Mouse (Mus musculus): Measurements from ENCODE around the gene Csrnp1. TPM values are rescaled to one million over a fixed set of nuclear protein-coding genes. Genes with fewer than 3 reads are reported as not detected.
A peak's percentile ranks its signal among the peaks of the same experiment; 100 is the strongest.

Gene Csrnp1
- polyA plus RNA-seq, 1 experiment: 9.2 TPM

DNA sequence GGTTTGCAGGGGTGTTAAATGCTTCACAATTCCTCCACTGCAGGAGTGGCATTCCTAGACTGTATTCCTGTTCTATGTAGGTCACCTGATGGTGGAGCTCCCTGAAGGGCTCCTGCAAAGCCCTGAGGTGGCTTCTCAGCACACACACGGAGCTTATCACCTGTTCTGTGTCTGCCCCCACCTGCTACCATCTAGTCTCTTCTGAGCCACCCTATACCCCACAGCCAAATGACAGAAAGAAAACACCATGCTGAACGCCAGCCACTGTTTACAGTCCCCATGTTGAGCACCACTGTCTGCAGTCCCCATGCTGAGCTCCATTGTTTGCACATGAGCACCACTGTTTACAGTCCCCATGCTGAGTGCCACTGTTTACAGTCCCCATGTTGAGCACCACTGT, 4.7 kb downstream of the Csrnp1 start:
- no peaks in the 10 kb centered on the region for H3K27me3 ChIP-seq (ENCODE audit: control insufficient read depth, insufficient read depth, insufficient read length)
- peaks cover 5% of the 10 kb centered on the region for H3K36me3 ChIP-seq (ENCODE audit: control insufficient read depth, insufficient read depth)
- H3K79me2 ChIP-seq (ENCODE audit: control insufficient read depth, insufficient read depth): peaks cover 39% of the 10 kb centered on the region
- H3ac ChIP-seq (ENCODE audit: control insufficient read depth, insufficient read length): no peak overlapping the region
- H3K4me2 ChIP-seq (ENCODE audit: low read depth): no peak overlapping the region
- no peak overlapping the region for H3K4me3 ChIP-seq
- TF ChIP-seq TCF3 (IDR thresholded peaks at IDR 0.05; ENCODE audit: insufficient read length, low read depth) (no peak), MAX (IDR thresholded peaks at IDR 0.05; ENCODE audit: low read depth) (no peak), USF1 (IDR thresholded peaks at IDR 0.05; ENCODE audit: low read depth) (no peak), E2F4 (IDR thresholded peaks at IDR 0.05; ENCODE audit: insufficient read depth) (no peak), REST (IDR thresholded peaks at IDR 0.05; ENCODE audit: insufficient read depth, insufficient read length) (no peak), CEBPB (IDR thresholded peaks at IDR 0.05; ENCODE audit: insufficient read depth, poor library complexity, severe bottlenecking) (no peak), TCF12 (IDR thresholded peaks at IDR 0.05; ENCODE audit: insufficient read depth, poor library complexity, severe bottlenecking) (no peak), POLR2A (IDR thresholded peaks at IDR 0.05; ENCODE audit: insufficient read length, low read depth) (no peak), MYOG (IDR thresholded peaks at IDR 0.05; ENCODE audit: control insufficient read depth in 1 of 3, insufficient read depth in 1 of 3, insufficient read length in 2 of 3, low read depth in 2 of 3) (no peak), MYOD1 (IDR thresholded peaks at IDR 0.05; ENCODE audit: control insufficient read depth in 1 of 3, insufficient read length in 2 of 3, low read depth in 2 of 3) (no peak), SRF (IDR thresholded peaks at IDR 0.05; ENCODE audit: control insufficient read depth, insufficient read length, low read depth) (no peak), POLR2AphosphoS2 (IDR thresholded peaks at IDR 0.05; ENCODE audit: insufficient read length, low read depth) (no peak)

DNA sequence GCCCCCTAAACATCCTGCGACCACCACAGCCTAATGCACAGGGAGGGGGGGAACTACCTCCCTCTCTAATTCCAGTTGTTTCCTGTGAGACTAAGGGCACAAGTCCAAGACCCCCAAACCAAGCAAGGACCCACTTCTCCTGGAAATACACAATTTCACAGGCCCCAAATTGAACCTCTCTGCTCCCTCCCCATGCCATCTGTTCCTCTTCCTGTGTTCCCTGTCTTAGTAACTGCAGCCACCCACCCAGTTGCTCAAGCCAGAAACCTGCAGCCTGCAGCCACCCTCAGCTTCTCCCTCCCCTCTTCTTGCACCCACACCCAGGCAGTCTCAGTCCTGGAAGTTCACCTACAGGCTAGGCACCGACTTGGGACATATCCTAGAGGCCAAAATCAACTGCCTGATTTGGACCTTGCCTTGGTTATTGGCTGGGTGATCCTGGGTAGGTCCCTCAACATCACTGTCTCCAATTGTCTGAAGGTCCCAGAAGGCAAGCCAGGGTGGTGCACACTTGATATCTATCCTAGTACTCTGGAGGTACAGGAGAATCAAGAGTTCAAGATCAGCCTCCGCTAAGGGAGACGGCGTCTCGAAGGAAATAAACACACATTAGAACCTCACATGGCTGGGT, 5.5 kb downstream of the Csrnp1 start:
- H3K36me3 ChIP-seq (ENCODE audit: control insufficient read depth, insufficient read depth): peaks cover 5% of the 10 kb centered on the region
- H3K4me3 ChIP-seq: no peak overlapping the region
- H3K79me2 ChIP-seq (ENCODE audit: control insufficient read depth, insufficient read depth): peaks cover 39% of the 10 kb centered on the region
- no peaks in the 10 kb centered on the region for H3K27me3 ChIP-seq (ENCODE audit: control insufficient read depth, insufficient read depth, insufficient read length)
- no peak for TF ChIP-seq E2F4 (IDR thresholded peaks at IDR 0.05; ENCODE audit: insufficient read depth)
- peak overlapping the region; percentile 24 for H3K4me2 ChIP-seq (ENCODE audit: low read depth)
- H3ac ChIP-seq (ENCODE audit: control insufficient read depth, insufficient read length): no peak overlapping the region

DNA sequence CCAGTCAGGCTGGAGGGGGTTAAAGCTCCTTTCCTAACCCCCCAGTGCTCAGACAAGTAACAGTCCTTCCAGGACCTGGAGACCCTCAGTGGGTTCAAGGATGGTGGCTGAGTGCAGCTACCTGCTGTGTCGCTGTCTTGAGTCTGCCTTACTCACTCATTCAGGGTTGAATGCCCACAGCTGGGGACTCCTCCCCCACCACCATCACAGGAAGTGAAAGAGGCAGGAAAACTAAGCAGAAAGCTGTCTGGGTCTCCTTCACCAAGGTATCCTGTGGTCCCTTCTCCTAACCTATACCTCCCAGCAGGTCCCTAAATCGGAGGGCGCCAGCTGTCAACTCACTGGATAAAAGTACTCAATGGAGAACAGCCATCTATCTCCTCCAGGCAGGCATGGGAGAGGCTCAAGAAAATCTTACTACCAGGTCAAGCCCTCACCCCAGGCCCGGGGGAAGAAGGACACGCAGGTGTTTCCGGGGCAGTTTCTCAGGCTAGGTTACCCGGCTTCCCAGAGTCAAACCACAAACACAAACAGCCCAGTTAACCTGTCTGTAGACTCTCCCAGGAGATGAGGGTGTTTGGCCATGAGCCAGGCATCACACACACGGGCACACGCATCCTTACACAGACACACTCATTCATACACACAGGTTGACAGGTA, 6.2 kb downstream of the Csrnp1 start:
- Histone ChIP-seq H3K79me2 (ENCODE audit: control insufficient read depth, insufficient read depth) (peaks cover 39% of the 10 kb centered on the region), H3K27me3 (ENCODE audit: control insufficient read depth, insufficient read depth, insufficient read length) (no peaks in the 10 kb centered on the region), H3K36me3 (ENCODE audit: control insufficient read depth, insufficient read depth) (peaks cover 5% of the 10 kb centered on the region), H3ac (ENCODE audit: control insufficient read depth, insufficient read length) (no peak overlapping the region), H3K4me3 (no peak overlapping the region), H3K4me2 (ENCODE audit: low read depth) (peak overlapping the region; percentile 52)
- no peak for TF ChIP-seq POLR2AphosphoS2 (IDR thresholded peaks at IDR 0.05; ENCODE audit: insufficient read length, low read depth)
- TF ChIP-seq REST (IDR thresholded peaks at IDR 0.05; ENCODE audit: insufficient read depth, insufficient read length): no peak
- TF ChIP-seq MYOD1 (IDR thresholded peaks at IDR 0.05; ENCODE audit: control insufficient read depth in 1 of 3, insufficient read length in 2 of 3, low read depth in 2 of 3): no peak
- no peak for TF ChIP-seq POLR2A (IDR thresholded peaks at IDR 0.05; ENCODE audit: insufficient read length, low read depth)
- no peak for TF ChIP-seq USF1 (IDR thresholded peaks at IDR 0.05; ENCODE audit: low read depth)
- TF ChIP-seq E2F4 (IDR thresholded peaks at IDR 0.05; ENCODE audit: insufficient read depth): no peak
- no peak for TF ChIP-seq SRF (IDR thresholded peaks at IDR 0.05; ENCODE audit: control insufficient read depth, insufficient read length, low read depth)
- no peak for TF ChIP-seq TCF3 (IDR thresholded peaks at IDR 0.05; ENCODE audit: insufficient read length, low read depth)
- TF ChIP-seq CEBPB (IDR thresholded peaks at IDR 0.05; ENCODE audit: insufficient read depth, poor library complexity, severe bottlenecking): no peak
- no peak for TF ChIP-seq TCF12 (IDR thresholded peaks at IDR 0.05; ENCODE audit: insufficient read depth, poor library complexity, severe bottlenecking)
- no peak for TF ChIP-seq MAX (IDR thresholded peaks at IDR 0.05; ENCODE audit: low read depth)
- no peak for TF ChIP-seq MYOG (IDR thresholded peaks at IDR 0.05; ENCODE audit: control insufficient read depth in 1 of 3, insufficient read depth in 1 of 3, insufficient read length in 2 of 3, low read depth in 2 of 3)

DNA sequence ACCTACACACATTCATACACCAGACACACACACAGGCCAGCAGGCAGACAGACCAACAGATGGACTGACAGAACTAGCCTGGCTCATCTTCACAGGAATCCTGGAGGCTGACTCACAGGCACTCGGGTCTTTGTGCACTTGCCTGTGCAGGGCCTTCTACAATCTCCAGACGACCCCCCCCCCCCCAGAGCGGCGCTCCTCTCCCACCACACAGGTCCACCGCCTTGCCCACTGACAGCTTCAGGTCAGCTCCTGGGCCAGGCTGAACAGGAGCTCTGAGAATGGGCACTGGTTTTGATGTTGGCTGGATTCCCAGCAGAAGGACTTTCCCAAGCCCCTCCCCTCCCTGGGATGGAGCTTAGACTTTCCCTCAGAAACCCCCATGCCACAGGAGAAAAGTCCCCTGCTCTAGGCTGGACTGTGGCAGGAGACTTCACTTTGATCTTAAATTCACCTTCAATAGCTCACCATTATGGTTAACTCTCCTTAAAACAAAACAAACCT, 6.8 kb downstream of the Csrnp1 start:
- H3ac ChIP-seq (ENCODE audit: control insufficient read depth, insufficient read length): no peak overlapping the region
- no peak overlapping the region for H3K4me3 ChIP-seq
- no peak for TF ChIP-seq USF1 (IDR thresholded peaks at IDR 0.05; ENCODE audit: low read depth)
- TF ChIP-seq TCF3 (IDR thresholded peaks at IDR 0.05; ENCODE audit: insufficient read length, low read depth): no peak
- no peak for TF ChIP-seq E2F4 (IDR thresholded peaks at IDR 0.05; ENCODE audit: insufficient read depth)
- TF ChIP-seq MYOD1 (IDR thresholded peaks at IDR 0.05; ENCODE audit: control insufficient read depth in 1 of 3, insufficient read length in 2 of 3, low read depth in 2 of 3): no peak
- no peak for TF ChIP-seq SRF (IDR thresholded peaks at IDR 0.05; ENCODE audit: control insufficient read depth, insufficient read length, low read depth)
- TF ChIP-seq REST (IDR thresholded peaks at IDR 0.05; ENCODE audit: insufficient read depth, insufficient read length): no peak
- TF ChIP-seq POLR2AphosphoS2 (IDR thresholded peaks at IDR 0.05; ENCODE audit: insufficient read length, low read depth): no peak
- H3K36me3 ChIP-seq (ENCODE audit: control insufficient read depth, insufficient read depth): peaks cover 5% of the 10 kb centered on the region
- no peaks in the 10 kb centered on the region for H3K27me3 ChIP-seq (ENCODE audit: control insufficient read depth, insufficient read depth, insufficient read length)
- peaks cover 39% of the 10 kb centered on the region for H3K79me2 ChIP-seq (ENCODE audit: control insufficient read depth, insufficient read depth)
- H3K4me2 ChIP-seq (ENCODE audit: low read depth): peak overlapping the region; percentile 52
